Mouse (Mus musculus) frontal cortex, postnatal 14 days (tissue): ENCODE data around the gene Tmem170.

ENCODE experiments used
- DNase-seq, 2 experiments: peaks; one replicate each; pipeline ENCODE4 v3.0.0; 2022; ENCODE audit warnings: low spot score in 2 of 2

Gene Tmem170

GRCm38 (mm10) chr8:111813818-111814217 is 62.7 kb downstream of the Tmem170 start:
- DNase-seq, result no peak
